8 mouse cellular contexts compared by ENCODE assay signal in genomic region chr6:136913384-136914126, GRCm38 (mm10). TPM values are rescaled to one million over a fixed set of nuclear protein-coding genes. Genes with fewer than 3 reads are reported as not detected.
DNase-seq lines count a peak whose midpoint lies in the region; ATAC-seq lines count a peak whose summit lies in the region.

No protein-coding gene starts in this region.

- no peaks in the 10 kb centered on the region for H3K27me3 ChIP-seq in heart, embryonic 15.5 days

- no peaks in the 10 kb centered on the region for H3K36me3 ChIP-seq in heart, embryonic 15.5 days

- H3K4me2 ChIP-seq in heart, embryonic 15.5 days, result peak overlapping the region; percentile 46

- no peaks in the 10 kb centered on the region for H3K9me3 ChIP-seq in heart, embryonic 15.5 days (replicated peaks)

- H3K4me1 ChIP-seq in heart, embryonic 15.5 days (replicated peaks), result peaks cover 19% of the 10 kb centered on the region

- H3K4me3 ChIP-seq in heart, embryonic 15.5 days, result peak overlapping the region; percentile 11; the same call in 1 of the 2 replicates

- H3K9ac ChIP-seq in heart, embryonic 15.5 days, result no peak overlapping the region

- peak overlapping the region; percentile 6; the same call in 1 of the 2 replicates for H3K27ac ChIP-seq in heart, embryonic 15.5 days

- 24% methylated on average over 18 of the region's 18 CpGs for WGBS in heart, embryonic 15.5 days

- no peak; the same call in 1 of the 2 replicates for ATAC-seq in heart, embryonic 15.5 days (replicated peaks; ENCODE audit: insufficient number of reproducible peaks, insufficient read depth, low FRiP score, low read depth)

- peak; percentile 23 for DNase-seq in right cerebral cortex, postnatal 25 days
- DNase-seq in right cerebral cortex, adult 2 months (ENCODE audit: low spot score in 2 of 2), result no peak
- DNase-seq in kidney, postnatal 25 days, result peak; percentile 50 to 65
- peak; percentile 23 for DNase-seq in mesoderm, embryonic 11.5 days (ENCODE audit: low read depth, low spot score)
- no peak for DNase-seq in cerebellum, adult 9-11 months
- DNase-seq in c-Kit-positive CD71-positive TER-119-positive erythroid progenitor cells, embryonic 14.5 days (ENCODE audit: low spot score), result no peak
- no peak for DNase-seq in spleen, postnatal 4 days (ENCODE audit: low spot score in 2 of 2)

RNA-seq across cellular contexts. Expression of gene Erp27, which starts 8.4 kb away (rescaled TPM):
- 0.27 and 0.87 TPM in 2 replicates for polyA plus RNA-seq in heart, embryonic 15.5 days (2015; fragmentation: Nextera tagmentation; extraction: Ambion mirVana)

RNA-seq across cellular contexts. Expression of gene Pde6h, which starts 10.1 kb away (rescaled TPM):
- polyA plus RNA-seq in heart, embryonic 15.5 days (2015; fragmentation: Nextera tagmentation; extraction: Ambion mirVana), result 0.18 and 0.26 TPM in 2 replicates

RNA-seq across cellular contexts. Expression of gene Arhgdib, which starts 28.1 kb away (rescaled TPM):
- polyA plus RNA-seq in heart, embryonic 15.5 days (2015; fragmentation: Nextera tagmentation; extraction: Ambion mirVana), result 75.6 and 126 TPM in 2 replicates

RNA-seq across cellular contexts. Expression of gene Mgp, which starts 37.9 kb away (rescaled TPM):
- 595 and 619 TPM in 2 replicates for polyA plus RNA-seq in heart, embryonic 15.5 days (2015; fragmentation: Nextera tagmentation; extraction: Ambion mirVana)

RNA-seq across cellular contexts. Expression of gene Art4, which starts 56.0 kb away (rescaled TPM):
- 14.4 and 16.5 TPM in 2 replicates for polyA plus RNA-seq in heart, embryonic 15.5 days (2015; fragmentation: Nextera tagmentation; extraction: Ambion mirVana)

Comparison
In these comparisons a context has a peak if more than half of its experiments do, and no peak if none do; other contexts are left out.
1. DNase-seq: peak in right cerebral cortex, postnatal 25 days (single experiment), kidney, postnatal 25 days (2 of 2) and mesoderm, embryonic 11.5 days (single experiment); none in right cerebral cortex, adult 2 months (0 of 2), cerebellum, adult 9-11 months (single experiment), c-Kit-positive CD71-positive TER-119-positive erythroid progenitor cells, embryonic 14.5 days (single experiment) and spleen, postnatal 4 days (0 of 2).